Mouse (Mus musculus) forebrain, embryonic 10.5 days (tissue): ENCODE data around the gene Gng2. TPM values are rescaled to one million over a fixed set of nuclear protein-coding genes. Genes with fewer than 3 reads are reported as not detected.
A peak's percentile ranks its signal among the peaks of the same experiment; 100 is the strongest.

Experiments
- DNase-seq: peaks from one replicate; pipeline ENCODE4 v3.0.0-alpha.2; 2017; ENCODE audit warnings: low spot score; ENCODE audit errors: extremely low spot score
- H3K27ac ChIP-seq: fragments of 300-500 bp; sonication (generic); 2 replicates; pipeline ENCODE4 v1.5.1; 2016; ENCODE audit warnings: mild to moderate bottlenecking
- H3K27me3 ChIP-seq: fragments of 300-500 bp; sonication (generic); 2 replicates; pipeline ENCODE4 v1.6.1; 2016; ENCODE audit warnings: mild to moderate bottlenecking; ENCODE audit not compliant: poor library complexity, severe bottlenecking
- H3K36me3 ChIP-seq: fragments of 300-500 bp; sonication (generic); replicated peaks from 2 replicates; pipeline ENCODE4 v1.6.1; 2016; ENCODE audit warnings: mild to moderate bottlenecking, moderate library complexity
- H3K4me1 ChIP-seq: fragments of 300-500 bp; sonication (generic); 2 replicates; pipeline ENCODE4 v1.6.1; 2016
- H3K4me3 ChIP-seq: fragments of 300-500 bp; sonication (generic); 2 replicates; pipeline ENCODE4 v1.5.1; 2016; ENCODE audit warnings: mild to moderate bottlenecking, moderate library complexity
- H3K9me3 ChIP-seq: fragments of 300-500 bp; sonication (generic); 2 replicates; pipeline ENCODE4 v1.6.1; 2016; ENCODE audit warnings: mild to moderate bottlenecking, moderate library complexity
- WGBS: fragments of 180-500 bp; shearing (Covaris S2); methylation state at CpG from one replicate; pipeline ENCODE4 v1.1.7; 2016; 5-methylcytosine and 5-hydroxymethylcytosine counted together
- polyA plus RNA-seq: library from polyadenylated mRNA; unstranded; fragments of >200 nt; fragmentation: Nextera tagmentation; extraction: Ambion mirVana; gene quantifications from 2 replicates; pipeline ENCODE4 v1.2.1, GENCODE M21; 2016

The Gng2 gene
- polyA plus RNA-seq, 1 experiment from 2014 or later, result 86.1 TPM

GRCm38 (mm10) chr14:19861311-19862080 is 115.9 kb downstream of the Gng2 start:
- no peak for DNase-seq
- H3K27ac ChIP-seq, result no peak overlapping the region
- no peaks in the 10 kb centered on the region for H3K27me3 ChIP-seq
- H3K4me3 ChIP-seq, result no peak overlapping the region
- no peaks in the 10 kb centered on the region for H3K4me1 ChIP-seq
- WGBS, result 86% methylated on average over 8 of the region's 8 CpGs
- H3K9me3 ChIP-seq, result peaks cover 3% of the 10 kb centered on the region; the same call in 1 of the 2 replicates
- H3K36me3 ChIP-seq, result no peaks in the 10 kb centered on the region

GRCm38 (mm10) chr14:19860281-19860680 is 117.1 kb downstream of the Gng2 start:
- WGBS, result 95% methylated on average over 4 of the region's 4 CpGs
- no peaks in the 10 kb centered on the region for H3K4me1 ChIP-seq
- no peak for DNase-seq
- H3K27ac ChIP-seq, result no peak overlapping the region
- peaks cover 3% of the 10 kb centered on the region; the same call in 1 of the 2 replicates for H3K9me3 ChIP-seq
- no peaks in the 10 kb centered on the region for H3K27me3 ChIP-seq
- H3K4me3 ChIP-seq, result no peak overlapping the region
- H3K36me3 ChIP-seq, result no peaks in the 10 kb centered on the region

GRCm38 (mm10) chr14:19858808-19859776 is 118.3 kb downstream of the Gng2 start:
- H3K9me3 ChIP-seq, result peaks cover 3% of the 10 kb centered on the region; the same call in 1 of the 2 replicates
- H3K27ac ChIP-seq, result no peak overlapping the region
- no peaks in the 10 kb centered on the region for H3K36me3 ChIP-seq
- DNase-seq, result no peak
- WGBS, result 64% methylated on average over 8 of the region's 8 CpGs
- H3K4me1 ChIP-seq, result no peaks in the 10 kb centered on the region
- no peak overlapping the region for H3K4me3 ChIP-seq
- no peaks in the 10 kb centered on the region for H3K27me3 ChIP-seq

- Histone ChIP-seq H3K27me3 (no peaks in the 10 kb centered on the region), H3K4me1 (no peaks in the 10 kb centered on the region), H3K27ac (no peak overlapping the region), H3K4me3 (no peak overlapping the region), H3K36me3 (no peaks in the 10 kb centered on the region), H3K9me3 (peaks cover 3% of the 10 kb centered on the region; the same call in 1 of the 2 replicates)
- no peak for DNase-seq
- WGBS, result 85% methylated on average over 2 of the region's 2 CpGs
These were observed 119.1 kb downstream of the Gng2 start for GRCm38 (mm10) chr14:19858279-19858678.

GRCm38 (mm10) chr14:19853471-19853870 is 124.0 kb downstream of the Gng2 start:
- no peak for DNase-seq
- H3K4me1 ChIP-seq, result no peaks in the 10 kb centered on the region
- H3K27me3 ChIP-seq, result no peaks in the 10 kb centered on the region
- no peak overlapping the region for H3K4me3 ChIP-seq
- no peaks in the 10 kb centered on the region for H3K36me3 ChIP-seq
- peaks cover 3% of the 10 kb centered on the region; the same call in 1 of the 2 replicates for H3K9me3 ChIP-seq
- H3K27ac ChIP-seq, result no peak overlapping the region
- 62% methylated on average over 3 of the region's 3 CpGs for WGBS

GRCm38 (mm10) chr14:19839600-19840332 is 137.7 kb downstream of the Gng2 start:
- peak overlapping the region; percentile 84 for H3K27ac ChIP-seq

GRCm38 (mm10) chr14:19836289-19836688 is 141.1 kb downstream of the Gng2 start:
- no peak overlapping the region for H3K4me3 ChIP-seq
- WGBS, result 92% methylated on average over 3 of the region's 3 CpGs
- H3K9me3 ChIP-seq, result no peaks in the 10 kb centered on the region
- no peak for DNase-seq
- H3K27me3 ChIP-seq, result peaks cover 8% of the 10 kb centered on the region; the same call in 1 of the 2 replicates
- no peaks in the 10 kb centered on the region for H3K36me3 ChIP-seq
- H3K4me1 ChIP-seq, result peaks cover 14% of the 10 kb centered on the region
- peak overlapping the region; percentile 22; the same call in 1 of the 2 replicates for H3K27ac ChIP-seq

More at GRCm38 (mm10) chr14:19839600-19840332, 137.7 kb downstream of the Gng2 start:
- H3K4me1 ChIP-seq, result peaks cover 14% of the 10 kb centered on the region
- WGBS, result 28% methylated on average over 15 of the region's 15 CpGs
- H3K9me3 ChIP-seq, result no peaks in the 10 kb centered on the region
- peaks cover 8% of the 10 kb centered on the region; the same call in 1 of the 2 replicates for H3K27me3 ChIP-seq
- H3K36me3 ChIP-seq, result no peaks in the 10 kb centered on the region
- H3K4me3 ChIP-seq, result peak overlapping the region; percentile 31
- peak; percentile 77 for DNase-seq

GRCm38 (mm10) chr14:19825481-19825880 is 151.9 kb downstream of the Gng2 start:
- Histone ChIP-seq H3K4me1 (peaks cover 33% of the 10 kb centered on the region), H3K27me3 (no peaks in the 10 kb centered on the region), H3K27ac (peak overlapping the region; percentile 93), H3K9me3 (peaks cover 6% of the 10 kb centered on the region; the same call in 1 of the 2 replicates), H3K4me3 (peak overlapping the region; percentile 14; the same call in 1 of the 2 replicates), H3K36me3 (peaks cover 22% of the 10 kb centered on the region)
- WGBS, result 64% methylated on average over 11 of the region's 11 CpGs
- no peak for DNase-seq

GRCm38 (mm10) chr14:19823321-19824142 is 153.9 kb downstream of the Gng2 start, which contains the start of gene Rtraf:
TSS of gene Rtraf (minus strand) at chr14:19823824.
- DNase-seq, result peak; percentile 88
- peak within 1 kb of the TSS; percentile 93 for H3K27ac ChIP-seq
- under 1% methylated on average over 80 of the region's 80 CpGs for WGBS
- peak within 1 kb of the TSS; percentile 80 for H3K4me3 ChIP-seq
- H3K27me3 ChIP-seq, result no peaks in the 10 kb centered on the region
- peaks cover 6% of the 10 kb centered on the region; the same call in 1 of the 2 replicates for H3K9me3 ChIP-seq
- peaks cover 33% of the 10 kb centered on the region for H3K4me1 ChIP-seq
- H3K36me3 ChIP-seq, result peaks cover 40% of the 10 kb centered on the region
